Mouse (Mus musculus): ENCODE measurements around the gene Fcrlb.

The Fcrlb gene

GRCm38 (mm10) chr1:170907456-170908191 lies 5.1 kb downstream of the Fcrlb start:
- no peak for DNase-seq (ENCODE audit: low spot score)

GRCm38 (mm10) chr1:170907111-170907455 lies 5.7 kb downstream of the Fcrlb start:
- no peak for DNase-seq (ENCODE audit: low spot score)

- DNase-seq (ENCODE audit: low spot score), result no peak
Observed at GRCm38 (mm10) chr1:170903485-170903884, 9.3 kb downstream of the Fcrlb start.

- DNase-seq (ENCODE audit: low spot score), result peak; percentile 85
Observed at GRCm38 (mm10) chr1:170901536-170902238, 11.1 kb downstream of the Fcrlb start.

- DNase-seq (ENCODE audit: low spot score), result peak; percentile 86
Observed at GRCm38 (mm10) chr1:170900799-170901467, 11.8 kb downstream of the Fcrlb start.

GRCm38 (mm10) chr1:170898413-170899075 lies 14.2 kb downstream of the Fcrlb start:
- no peak for DNase-seq (ENCODE audit: low spot score)

GRCm38 (mm10) chr1:170896651-170897281 lies 16.0 kb downstream of the Fcrlb start:
- DNase-seq (ENCODE audit: low spot score), result no peak

GRCm38 (mm10) chr1:170894603-170895602 lies 17.8 kb downstream of the Fcrlb start:
- peak; percentile 72 for DNase-seq (ENCODE audit: low spot score)

GRCm38 (mm10) chr1:170892279-170892678 lies 20.5 kb downstream of the Fcrlb start:
- DNase-seq (ENCODE audit: low spot score), result no peak

GRCm38 (mm10) chr1:170891646-170892045 lies 21.1 kb downstream of the Fcrlb start:
- no peak for DNase-seq (ENCODE audit: low spot score)

- no peak for DNase-seq (ENCODE audit: low spot score)
Observed at GRCm38 (mm10) chr1:170889310-170889709, 23.4 kb downstream of the Fcrlb start.

GRCm38 (mm10) chr1:170886044-170886458 lies 26.7 kb downstream of the Fcrlb start:
- no peak for DNase-seq (ENCODE audit: low spot score)

GRCm38 (mm10) chr1:170884978-170885561 lies 27.7 kb downstream of the Fcrlb start, which contains the start of the genes Gm26620 and Dusp12:
Gm26620 (plus strand) TSS chr1:170885065.
Dusp12 (minus strand) TSS chr1:170885540.
- DNase-seq (ENCODE audit: low spot score), result peak; percentile 90

- no peak for DNase-seq (ENCODE audit: low spot score)
Observed at GRCm38 (mm10) chr1:170884390-170884789, 28.4 kb downstream of the Fcrlb start.

- DNase-seq (ENCODE audit: low spot score), result no peak
Observed at GRCm38 (mm10) chr1:170882915-170883485, 29.7 kb downstream of the Fcrlb start.

GRCm38 (mm10) chr1:170876906-170877305 lies 35.8 kb downstream of the Fcrlb start:
- DNase-seq (ENCODE audit: low spot score), result no peak

GRCm38 (mm10) chr1:170875676-170876075 lies 37.1 kb downstream of the Fcrlb start:
- no peak for DNase-seq (ENCODE audit: low spot score)

- DNase-seq (ENCODE audit: low spot score), result no peak
Observed at GRCm38 (mm10) chr1:170871961-170872360, 40.8 kb downstream of the Fcrlb start.

- no peak for DNase-seq (ENCODE audit: low spot score)
Observed at GRCm38 (mm10) chr1:170871402-170871801, 41.3 kb downstream of the Fcrlb start.

GRCm38 (mm10) chr1:170868905-170869283 lies 43.8 kb downstream of the Fcrlb start:
- no peak for DNase-seq (ENCODE audit: low spot score)
